Mouse (Mus musculus) adrenal gland, adult 18-20 months (tissue): ENCODE measurements around the gene Relch. TPM values are rescaled to one million over a fixed set of nuclear protein-coding genes. Genes with fewer than 3 reads are reported as not detected.
A peak's percentile ranks its signal among the peaks of the same experiment; 100 is the strongest.
"Not testable (repeated sequence)": the region's sequence is repeated elsewhere in the genome, so short reads cannot be mapped to it uniquely, and the experiment has no call there.

ENCODE experiments used
- DNase-seq, 2 experiments: peaks; one replicate each; pipeline ENCODE4 v3.0.0; 2021 to 2022; ENCODE audit warnings: low spot score in 2 of 2
- total RNA-seq, 2 experiments: library from RNA; stranded (reverse); gene quantifications; 1 replicate in 1 of 2; 2 replicates in 1 of 2; pipeline ENCODE4 v1.2.3; 2021

The Relch gene
- total RNA-seq, 2 experiments from 2014 or later, result 32.0 to 34.6 TPM

- no peak for DNase-seq
Measured at GRCm38 (mm10) chr1:105742481-105742880, 78.8 kb downstream of the Relch start.

GRCm38 (mm10) chr1:105746444-105746843 lies 82.8 kb downstream of the Relch start:
- no peak for DNase-seq

- DNase-seq, result no peak
Measured at GRCm38 (mm10) chr1:105746858-105747596, 83.4 kb downstream of the Relch start.

GRCm38 (mm10) chr1:105748091-105748799 lies 84.6 kb downstream of the Relch start:
- no peak for DNase-seq

GRCm38 (mm10) chr1:105752196-105752595 lies 88.5 kb downstream of the Relch start:
- no peak for DNase-seq

- DNase-seq, result no peak
Measured at GRCm38 (mm10) chr1:105752944-105753343, 89.3 kb downstream of the Relch start.

- DNase-seq, result no peak
Measured at GRCm38 (mm10) chr1:105758798-105759197, 95.1 kb downstream of the Relch start.

- no peak for DNase-seq
Measured at GRCm38 (mm10) chr1:105759422-105760165, 95.9 kb downstream of the Relch start.

- DNase-seq, result no peak
Measured at GRCm38 (mm10) chr1:105765586-105765985, 101.9 kb downstream of the Relch start.

GRCm38 (mm10) chr1:105766099-105766498 lies 102.4 kb downstream of the Relch start:
- DNase-seq, result not testable (repeated sequence)

- no peak for DNase-seq
Measured at GRCm38 (mm10) chr1:105768397-105768796, 104.7 kb downstream of the Relch start.

GRCm38 (mm10) chr1:105770685-105771084 lies 107.0 kb downstream of the Relch start:
- no peak for DNase-seq

GRCm38 (mm10) chr1:105776426-105776825 lies 112.8 kb downstream of the Relch start:
- DNase-seq, result no peak

- no peak for DNase-seq
Measured at GRCm38 (mm10) chr1:105780079-105780456, 116.4 kb downstream of the Relch start.

- DNase-seq, result peak; percentile 67 to 80
Measured at GRCm38 (mm10) chr1:105780457-105781364, 117.0 kb downstream of the Relch start, which contains the start of gene Tnfrsf11a. Tnfrsf11a (plus strand) TSS chr1:105780718.

GRCm38 (mm10) chr1:105781391-105782146 lies 117.9 kb downstream of the Relch start:
- no peak for DNase-seq

- DNase-seq, result no peak
Measured at GRCm38 (mm10) chr1:105784257-105785016, 120.8 kb downstream of the Relch start.

GRCm38 (mm10) chr1:105785146-105785545 lies 121.5 kb downstream of the Relch start:
- no peak for DNase-seq

GRCm38 (mm10) chr1:105786731-105787357 lies 123.2 kb downstream of the Relch start:
- no peak for DNase-seq
